Mouse (Mus musculus) heart, embryonic 15.5 days (tissue): ENCODE measurements around the gene Cgas. TPM values are rescaled to one million over a fixed set of nuclear protein-coding genes. Genes with fewer than 3 reads are reported as not detected.

ENCODE experiments used
- microRNA-seq: library from miRNA; unstranded; fragments of <30 nt; microRNA quantifications from one replicate; pipeline ENCODE4, GENCODE M21; 2016
- polyA plus RNA-seq: library from polyadenylated mRNA; unstranded; fragments of >200 nt; fragmentation: Nextera tagmentation; extraction: Ambion mirVana; gene quantifications from 2 replicates; pipeline ENCODE4 v1.2.1, GENCODE M21; 2015

Cgas gene
- polyA plus RNA-seq, 1 experiment from 2014 or later, result 0.97 TPM

Small RNA genes lying within 50 kb of the gene (microRNA-seq; reads per million reads assigned to microRNA genes)
- not detected for gene Gm26377

Other genes starting within 250 kb of the Cgas start
- gene Gsta1, start 212.6 kb downstream of the Cgas start, polyA plus RNA-seq, result not detected in 2 replicates
- not detected in 2 replicates for gene Gm3776, start 186.1 kb downstream of the Cgas start, polyA plus RNA-seq
- gene Gm10639, start 153.3 kb downstream of the Cgas start, polyA plus RNA-seq, result not detected in 2 replicates
- not detected in 2 replicates for gene Omt2a, start 128.4 kb downstream of the Cgas start, polyA plus RNA-seq
- not detected in 2 replicates for gene Omt2b, start 115.6 kb downstream of the Cgas start, polyA plus RNA-seq
- 0.63 TPM in 1 of 2 replicates, not detected in the other for gene Gsta2, start 87.4 kb downstream of the Cgas start, polyA plus RNA-seq
- not detected in 2 replicates for gene Dppa5a, start 75.1 kb downstream of the Cgas start, polyA plus RNA-seq
- gene Ooep, start 64.5 kb downstream of the Cgas start, polyA plus RNA-seq, result 0.36 and 0.53 TPM in 2 replicates
- gene Ddx43, start 47.5 kb downstream of the Cgas start, polyA plus RNA-seq, result 0.09 TPM in 1 of 2 replicates, not detected in the other
- gene Mto1, start 5.0 kb upstream of the Cgas start, polyA plus RNA-seq, result 26.2 and 27.7 TPM in 2 replicates
- 0.43 and 0.67 TPM in 2 replicates for gene Gm17324, start 5.5 kb upstream of the Cgas start, polyA plus RNA-seq
- 2,802 and 3,192 TPM in 2 replicates for gene Eef1a1, start 45.9 kb upstream of the Cgas start, polyA plus RNA-seq
- 8.5 and 9.8 TPM in 2 replicates for gene Slc17a5, start 144.8 kb upstream of the Cgas start, polyA plus RNA-seq
- 3.9 and 4.3 TPM in 2 replicates for gene Cd109, start 172.3 kb upstream of the Cgas start, polyA plus RNA-seq